Mouse (Mus musculus): Measurements from ENCODE around the gene Chrna4.
A peak's percentile ranks its signal among the peaks of the same experiment; 100 is the strongest.

The Chrna4 gene

GRCm38 (mm10) chr2:181043437-181043836 lies at the start of gene Chrna4:
TSS of gene Chrna4 (minus strand) at chr2:181043546.
- no peak for DNase-seq (ENCODE audit: extremely low spot score, low read depth, low spot score)

- DNase-seq (ENCODE audit: extremely low spot score, low read depth, low spot score) = no peak
These were observed 46.8 kb upstream of the Chrna4 start for GRCm38 (mm10) chr2:181090123-181090522.

GRCm38 (mm10) chr2:181084997-181085396 lies 41.7 kb upstream of the Chrna4 start:
- DNase-seq (ENCODE audit: extremely low spot score, low read depth, low spot score) = no peak

- no peak for DNase-seq (ENCODE audit: extremely low spot score, low read depth, low spot score)
These were observed 40.6 kb upstream of the Chrna4 start for GRCm38 (mm10) chr2:181083945-181084344.

GRCm38 (mm10) chr2:181080886-181081285 lies 37.5 kb upstream of the Chrna4 start:
- no peak for DNase-seq (ENCODE audit: extremely low spot score, low read depth, low spot score)

- no peak for DNase-seq (ENCODE audit: extremely low spot score, low read depth, low spot score)
These were observed 36.2 kb upstream of the Chrna4 start for GRCm38 (mm10) chr2:181079518-181079917.

- no peak for DNase-seq (ENCODE audit: extremely low spot score, low read depth, low spot score)
These were observed 35.6 kb upstream of the Chrna4 start for GRCm38 (mm10) chr2:181078908-181079307.

- no peak for DNase-seq (ENCODE audit: extremely low spot score, low read depth, low spot score)
These were observed 32.2 kb upstream of the Chrna4 start for GRCm38 (mm10) chr2:181075501-181075900.

- DNase-seq (ENCODE audit: extremely low spot score, low read depth, low spot score) = no peak
These were observed 29.0 kb upstream of the Chrna4 start for GRCm38 (mm10) chr2:181072403-181072714.

- DNase-seq (ENCODE audit: extremely low spot score, low read depth, low spot score) = peak; percentile 80
These were observed 28.5 kb upstream of the Chrna4 start for GRCm38 (mm10) chr2:181071706-181072402.

- no peak for DNase-seq (ENCODE audit: extremely low spot score, low read depth, low spot score)
These were observed 26.8 kb upstream of the Chrna4 start for GRCm38 (mm10) chr2:181070136-181070535.

GRCm38 (mm10) chr2:181068499-181068898 lies 25.2 kb upstream of the Chrna4 start:
- no peak for DNase-seq (ENCODE audit: extremely low spot score, low read depth, low spot score)

- no peak for DNase-seq (ENCODE audit: extremely low spot score, low read depth, low spot score)
These were observed 22.5 kb upstream of the Chrna4 start for GRCm38 (mm10) chr2:181065827-181066226.

GRCm38 (mm10) chr2:181060127-181060526 lies 16.8 kb upstream of the Chrna4 start:
- peak; percentile 44 for DNase-seq (ENCODE audit: extremely low spot score, low read depth, low spot score)

- DNase-seq (ENCODE audit: extremely low spot score, low read depth, low spot score) = no peak
These were observed 14.8 kb upstream of the Chrna4 start for GRCm38 (mm10) chr2:181058193-181058592.

GRCm38 (mm10) chr2:181057341-181057740 lies 14.0 kb upstream of the Chrna4 start:
- no peak for DNase-seq (ENCODE audit: extremely low spot score, low read depth, low spot score)

- DNase-seq (ENCODE audit: extremely low spot score, low read depth, low spot score) = no peak
These were observed 8.8 kb upstream of the Chrna4 start for GRCm38 (mm10) chr2:181052171-181052570.

- DNase-seq (ENCODE audit: extremely low spot score, low read depth, low spot score) = no peak
These were observed 5.6 kb upstream of the Chrna4 start for GRCm38 (mm10) chr2:181048986-181049385.

GRCm38 (mm10) chr2:181048252-181048945 lies 5.1 kb upstream of the Chrna4 start:
- DNase-seq (ENCODE audit: extremely low spot score, low read depth, low spot score) = no peak

GRCm38 (mm10) chr2:181044001-181044400 lies 655 bp upstream of the Chrna4 start:
- DNase-seq (ENCODE audit: extremely low spot score, low read depth, low spot score) = no peak

- no peak for DNase-seq (ENCODE audit: extremely low spot score, low read depth, low spot score)
These were observed 970 bp downstream of the Chrna4 start for GRCm38 (mm10) chr2:181042376-181042775.

- no peak for DNase-seq (ENCODE audit: extremely low spot score, low read depth, low spot score)
These were observed 1.4 kb downstream of the Chrna4 start for GRCm38 (mm10) chr2:181041941-181042340.

- no peak for DNase-seq (ENCODE audit: extremely low spot score, low read depth, low spot score)
These were observed 4.0 kb downstream of the Chrna4 start for GRCm38 (mm10) chr2:181039356-181039680.

Data from hindlimb bud, embryonic 11.5 days (tissue).